Mouse (Mus musculus): Measurements from ENCODE around the gene F13a1.

DNA sequence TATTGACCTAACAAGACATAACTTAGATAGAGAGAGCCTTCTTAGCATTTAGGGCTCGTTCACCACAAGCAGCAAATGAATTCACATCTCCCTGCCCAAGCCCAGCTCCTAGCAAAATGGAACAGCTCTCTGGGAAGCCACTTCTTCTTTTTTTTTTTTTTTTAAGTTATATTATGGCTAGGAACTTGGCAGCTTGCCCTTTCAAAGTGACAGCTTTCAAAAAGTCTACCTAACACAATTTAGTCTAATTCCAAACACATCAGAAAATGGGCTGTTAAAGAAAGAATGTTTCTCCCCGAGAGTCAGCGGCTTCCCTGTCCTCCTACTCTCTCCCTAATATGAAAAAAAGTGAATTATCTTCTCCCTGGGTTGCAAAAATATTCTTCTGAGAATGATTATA lies 15.3 kb downstream of the F13a1 start:
- no peak for TF ChIP-seq EP300 (IDR thresholded peaks at IDR 0.05; ENCODE audit: insufficient read depth, low read depth, low read length)
- no peak for TF ChIP-seq CTCF (IDR thresholded peaks at IDR 0.05; ENCODE audit: low read depth, low read length)

Data from ES-Bruce4 (cell line).